17 mouse cellular contexts compared by ENCODE assay signal in genomic region chr9:48823851-48824250, GRCm38 (mm10). TPM values are rescaled to one million over a fixed set of nuclear protein-coding genes. Genes with fewer than 3 reads are reported as not detected.
DNase-seq lines count a peak whose midpoint lies in the region; ATAC-seq and TF ChIP-seq lines count a peak whose summit lies in the region.
"Had no signal": no experiment of that assay in that cellular context is flagged by ENCODE, and none has a peak within 500 bp of the region (broad histone marks: within the 10 kb centered on the region; RNA-seq: fewer than 3 reads in every experiment).

No protein-coding gene starts in this region.

- no peak for TF ChIP-seq EP300 in lung, postnatal 0 days (IDR thresholded peaks at IDR 0.05)

- 14% methylated on average over 6 of the region's 6 CpGs for WGBS in forebrain, embryonic 11.5 days
- 21% methylated on average over 6 of the region's 6 CpGs for WGBS in forebrain, embryonic 15.5 days
- WGBS in lung, postnatal 0 days = 69% methylated on average over 6 of the region's 6 CpGs
- WGBS in embryonic facial prominence, embryonic 10.5 days = 19% methylated on average over 6 of the region's 6 CpGs
- WGBS in limb, embryonic 12.5 days = 9% methylated on average over 6 of the region's 6 CpGs

- H3K4me3 ChIP-seq in forebrain, embryonic 11.5 days (ENCODE audit: low read depth, low read length) = no peak overlapping the region
- H3K4me3 ChIP-seq in forebrain, embryonic 15.5 days = no peak overlapping the region
- no peak overlapping the region for H3K4me3 ChIP-seq in lung, postnatal 0 days (ENCODE audit: low read depth, low read length)
- peak overlapping the region; percentile 39; the same call in 1 of the 2 replicates for H3K4me3 ChIP-seq in embryonic facial prominence, embryonic 10.5 days
- H3K4me3 ChIP-seq in limb, embryonic 12.5 days (replicated peaks) = no peak overlapping the region
- H3K4me3 ChIP-seq: heart, embryonic 13.5 days; myocyte had no signal

- peaks cover 22% of the 10 kb centered on the region for H3K4me1 ChIP-seq in forebrain, embryonic 11.5 days (replicated peaks; ENCODE audit: control insufficient read depth, insufficient read depth, low read length)
- H3K4me1 ChIP-seq in forebrain, embryonic 15.5 days = peaks cover 11% of the 10 kb centered on the region
- H3K4me1 ChIP-seq in lung, postnatal 0 days (ENCODE audit: insufficient read depth, low read depth, low read length) = peaks cover 31% of the 10 kb centered on the region; the same call in 1 of the 2 replicates
- H3K4me1 ChIP-seq in embryonic facial prominence, embryonic 10.5 days = peaks cover 83% of the 10 kb centered on the region
- H3K4me1 ChIP-seq in limb, embryonic 12.5 days (replicated peaks) = peaks cover 50% of the 10 kb centered on the region

- no peak for TF ChIP-seq CTCF in lung, postnatal 0 days (IDR thresholded peaks at IDR 0.05)

- no peaks in the 10 kb centered on the region for H3K36me3 ChIP-seq in forebrain, embryonic 11.5 days (ENCODE audit: control insufficient read depth, insufficient read depth, low read length)
- no peaks in the 10 kb centered on the region for H3K36me3 ChIP-seq in forebrain, embryonic 15.5 days
- peaks cover 19% of the 10 kb centered on the region; the same call in 1 of the 2 replicates for H3K36me3 ChIP-seq in lung, postnatal 0 days (ENCODE audit: insufficient read depth, low read length)
- peaks cover 26% of the 10 kb centered on the region for H3K36me3 ChIP-seq in embryonic facial prominence, embryonic 10.5 days (replicated peaks)
- H3K36me3 ChIP-seq in limb, embryonic 12.5 days = no peaks in the 10 kb centered on the region
- H3K36me3 ChIP-seq: heart, embryonic 13.5 days had no signal

- H3K9me3 ChIP-seq in forebrain, embryonic 11.5 days (ENCODE audit: control insufficient read depth, low read length) = no peaks in the 10 kb centered on the region
- H3K9me3 ChIP-seq in forebrain, embryonic 15.5 days = no peaks in the 10 kb centered on the region
- no peaks in the 10 kb centered on the region for H3K9me3 ChIP-seq in lung, postnatal 0 days (ENCODE audit: low read length)
- H3K9me3 ChIP-seq in embryonic facial prominence, embryonic 10.5 days = no peaks in the 10 kb centered on the region
- H3K9me3 ChIP-seq in limb, embryonic 12.5 days = no peaks in the 10 kb centered on the region
- H3K9me3 ChIP-seq: heart, embryonic 13.5 days had no signal

- peak overlapping the region; percentile 26 for H3K4me2 ChIP-seq in forebrain, embryonic 11.5 days (ENCODE audit: low read depth, low read length, severe bottlenecking)
- H3K4me2 ChIP-seq in forebrain, embryonic 15.5 days (replicated peaks) = no peak overlapping the region
- peak overlapping the region; percentile 34; the same call in 1 of the 2 replicates for H3K4me2 ChIP-seq in lung, postnatal 0 days (replicated peaks; ENCODE audit: low read depth, low read length)
- H3K4me2 ChIP-seq in limb, embryonic 12.5 days = peak overlapping the region; percentile 48
- H3K4me2 ChIP-seq: heart, embryonic 13.5 days; liver, embryonic 11.5 days had no signal

- intact Hi-C loops in heart, postnatal 14 days (cut with DNase I) = no loop called here

- no peak overlapping the region for H3K27ac ChIP-seq in forebrain, embryonic 11.5 days (ENCODE audit: low read depth, low read length)
- H3K27ac ChIP-seq in forebrain, embryonic 15.5 days (replicated peaks) = no peak overlapping the region
- no peak overlapping the region for H3K27ac ChIP-seq in lung, postnatal 0 days (ENCODE audit: low read length)
- H3K27ac ChIP-seq in embryonic facial prominence, embryonic 10.5 days (replicated peaks) = peak overlapping the region; percentile 66
- 0 out of 2 replicates have a peak overlapping the region, but pooled peaks have one; percentile 64 for H3K27ac ChIP-seq in limb, embryonic 12.5 days
- H3K27ac ChIP-seq: heart, embryonic 13.5 days had no signal

- no peak for DNase-seq in forebrain, embryonic 11.5 days (ENCODE audit: low spot score)
- no peak for DNase-seq in lung, postnatal 0 days (ENCODE audit: low spot score)
- no peak for DNase-seq in lung, postnatal 36 days
- peak; percentile 39 for DNase-seq in embryonic facial prominence, embryonic 10.5 days (ENCODE audit: low spot score)
- DNase-seq in heart, postnatal 14 days = no peak
- DNase-seq in kidney, postnatal 10 days = no peak
- DNase-seq: cerebellum, adult 8-10 months; lung, adult 18-20 months; thymus, postnatal 4 days had no signal

- no peak for ATAC-seq in forebrain, embryonic 11.5 days (replicated peaks; ENCODE audit: low FRiP score)
- no peak for ATAC-seq in forebrain, embryonic 15.5 days (replicated peaks)
- ATAC-seq in lung, postnatal 0 days = no peak
- ATAC-seq in limb, embryonic 12.5 days (ENCODE audit: insufficient number of reproducible peaks, insufficient read depth, low FRiP score, low TSS enrichment, low read depth) = no peak
- ATAC-seq: forebrain, embryonic 14.5 days; hindbrain, embryonic 16.5 days; intestine, embryonic 16.5 days had no signal

- no peak overlapping the region for H3K9ac ChIP-seq in forebrain, embryonic 11.5 days (ENCODE audit: low read length)
- H3K9ac ChIP-seq in forebrain, embryonic 15.5 days (replicated peaks) = no peak overlapping the region
- H3K9ac ChIP-seq in lung, postnatal 0 days (replicated peaks; ENCODE audit: low read depth) = no peak overlapping the region
- no peak overlapping the region for H3K9ac ChIP-seq in limb, embryonic 12.5 days (replicated peaks)
- H3K9ac ChIP-seq: heart, embryonic 13.5 days had no signal

- H3K27me3 ChIP-seq in forebrain, embryonic 11.5 days (ENCODE audit: control insufficient read depth, insufficient read depth, low read length) = no peaks in the 10 kb centered on the region
- H3K27me3 ChIP-seq in forebrain, embryonic 15.5 days = peaks cover 5% of the 10 kb centered on the region; the same call in 1 of the 2 replicates
- H3K27me3 ChIP-seq in lung, postnatal 0 days (replicated peaks; ENCODE audit: insufficient read depth, low read length) = no peaks in the 10 kb centered on the region
- peaks cover 36% of the 10 kb centered on the region for H3K27me3 ChIP-seq in embryonic facial prominence, embryonic 10.5 days (replicated peaks; ENCODE audit: low read depth, poor library complexity, severe bottlenecking)
- peaks cover 64% of the 10 kb centered on the region for H3K27me3 ChIP-seq in limb, embryonic 12.5 days

RNA-seq across cellular contexts. Expression of gene Zbtb16, which starts 12.2 kb away (rescaled TPM):
- polyA plus RNA-seq in forebrain, embryonic 11.5 days (2014; fragmentation: Nextera tagmentation; extraction: Ambion mirVana) = 6.6 TPM in 2 replicates
- polyA plus RNA-seq in forebrain, embryonic 15.5 days (2015; fragmentation: Nextera tagmentation; extraction: Ambion mirVana) = 5.2 and 5.7 TPM in 2 replicates
- 3.9 and 19.7 TPM in 2 replicates for polyA plus RNA-seq in lung, postnatal 0 days (2015; fragmentation: Nextera tagmentation; extraction: Ambion mirVana)
- polyA plus RNA-seq in embryonic facial prominence, embryonic 10.5 days (2016; fragmentation: Nextera tagmentation; extraction: Ambion mirVana) = 15.8 and 21.0 TPM in 2 replicates
- polyA plus RNA-seq in limb, embryonic 12.5 days (2016; fragmentation: Nextera tagmentation; extraction: Ambion mirVana) = 2.5 and 2.9 TPM in 2 replicates
- total RNA-seq in heart, postnatal 14 days (2021) = 100 to 1,000 TPM; 144 to 166 TPM
- polyA plus RNA-seq: myocyte had no signal

Comparison
In these comparisons a context has a peak if more than half of its experiments do, and no peak if none do; other contexts are left out.
1. H3K27ac ChIP-seq: peak in embryonic facial prominence, embryonic 10.5 days (single experiment) and limb, embryonic 12.5 days (single experiment); none in forebrain, embryonic 11.5 days (single experiment), forebrain, embryonic 15.5 days (single experiment) and lung, postnatal 0 days (single experiment).